Mouse (Mus musculus) MEL (cell line): Measurements from ENCODE around the gene 2010300C02Rik. TPM values are rescaled to one million over a fixed set of nuclear protein-coding genes. Genes with fewer than 3 reads are reported as not detected.

Experiments used
- DNase-seq: peaks from one replicate; pipeline ENCODE4 v3.0.0; 2011; ENCODE audit warnings: low read depth, low spot score
- H3K27ac ChIP-seq: 2 replicates; pipeline ENCODE4 v1.5.1; 2012; ENCODE audit warnings: low read depth, mild to moderate bottlenecking, control low read depth, low read length, moderate library complexity; ENCODE audit not compliant: control insufficient read depth
- H3K27me3 ChIP-seq, 2 experiments: fragments of 150-350 bp in 1 of 2; sonication (generic) in 1 of 2; 2 replicates each; pipeline ENCODE4 v1.6.1; 2012; ENCODE audit warnings: low read length in 2 of 2, mild to moderate bottlenecking in 2 of 2, improper control_type of control experiment in 1 of 2, moderate library complexity in 1 of 2; ENCODE audit not compliant: insufficient read depth in 2 of 2, control insufficient read depth in 1 of 2
- H3K36me3 ChIP-seq, 2 experiments: 2 replicates each; pipeline ENCODE4 v1.6.1; 2012 to 2014; ENCODE audit warnings: low read length in 2 of 2, improper control_type of control experiment in 1 of 2, inconsistent platforms in 1 of 2, mild to moderate bottlenecking in 1 of 2; ENCODE audit not compliant: insufficient read depth in 2 of 2, control insufficient read depth in 1 of 2
- H3K4me1 ChIP-seq, 2 experiments: fragments of 150-350 bp in 1 of 2; sonication (generic) in 1 of 2; 2 replicates each; pipeline ENCODE4 v1.6.1; 2012; ENCODE audit warnings: low read length in 2 of 2, improper control_type of control experiment in 1 of 2, mild to moderate bottlenecking in 1 of 2; ENCODE audit not compliant: insufficient read depth in 2 of 2, control insufficient read depth in 1 of 2
- H3K4me3 ChIP-seq, 2 experiments: fragments of 150-350 bp in 1 of 2; sonication (generic) in 1 of 2; 2 replicates each; pipeline ENCODE4 v1.5.1; 2012; ENCODE audit warnings: low read depth in 2 of 2, low read length in 2 of 2, mild to moderate bottlenecking in 2 of 2, moderate library complexity in 2 of 2, control low read depth in 1 of 2, improper control_type of control experiment in 1 of 2; ENCODE audit not compliant: control insufficient read depth in 1 of 2, insufficient read depth in 1 of 2
- H3K79me2 ChIP-seq: 2 replicates; pipeline ENCODE4 v1.6.1; 2012; ENCODE audit warnings: mild to moderate bottlenecking, low read length, moderate library complexity; ENCODE audit not compliant: control insufficient read depth, poor library complexity, insufficient read depth
- H3K9ac ChIP-seq: 2 replicates; pipeline ENCODE4 v1.6.1; 2012; ENCODE audit warnings: low read depth, mild to moderate bottlenecking, control low read depth, low read length, moderate library complexity; ENCODE audit not compliant: control insufficient read depth, poor library complexity, severe bottlenecking
- H3K9me3 ChIP-seq: fragments of 150-350 bp; sonication (generic); replicated peaks from 2 replicates; pipeline ENCODE4 v1.6.1; 2012; ENCODE audit warnings: mild to moderate bottlenecking, low read length, improper control_type of control experiment, moderate library complexity; ENCODE audit not compliant: insufficient read depth
- CHD1 ChIP-seq: IDR thresholded peaks from 2 replicates; pipeline ENCODE4 v1.6.1; 2012; ENCODE audit warnings: low read depth, mild to moderate bottlenecking, inconsistent platforms, low read length, improper control_type of control experiment
- CTCF ChIP-seq, 3 experiments: IDR thresholded peaks in 2 of 3; conservative IDR thresholded peaks in 1 of 3; 2 replicates each; pipeline ENCODE4 v1.5.1; 2011 to 2012; ENCODE audit warnings: low read length in 3 of 3, low read depth in 2 of 3, mild to moderate bottlenecking in 2 of 3, improper control_type of control experiment in 1 of 3, inconsistent platforms in 1 of 3, mixed read lengths in 1 of 3, moderate library complexity in 1 of 3; ENCODE audit not compliant: control insufficient read depth in 1 of 3, insufficient read depth in 1 of 3, poor library complexity in 1 of 3, severe bottlenecking in 1 of 3
- E2F4 ChIP-seq: IDR thresholded peaks from 2 replicates; pipeline ENCODE4 v1.6.1; 2011; ENCODE audit warnings: low read depth, low read length, improper control_type of control experiment, borderline replicate concordance
- ELF1 ChIP-seq: IDR thresholded peaks from 2 replicates; pipeline ENCODE4 v1.6.1; 2014; ENCODE audit warnings: low read depth, mild to moderate bottlenecking, inconsistent platforms, low read length, improper control_type of control experiment, moderate library complexity
- EP300 ChIP-seq, 2 experiments: IDR thresholded peaks; 2 replicates each; pipeline ENCODE4 v1.6.1; 2011; ENCODE audit warnings: improper control_type of control experiment in 2 of 2, low read length in 2 of 2, low read depth in 1 of 2, mild to moderate bottlenecking in 1 of 2
- HCFC1 ChIP-seq: IDR thresholded peaks from 2 replicates; pipeline ENCODE4 v1.6.1; 2012; ENCODE audit warnings: low read depth, mild to moderate bottlenecking, inconsistent platforms, low read length, improper control_type of control experiment, moderate library complexity
- MAFK ChIP-seq: IDR thresholded peaks from 2 replicates; pipeline ENCODE4 v1.6.1; 2011; ENCODE audit warnings: low read depth, mild to moderate bottlenecking, low read length, improper control_type of control experiment, borderline replicate concordance
- MAX ChIP-seq: IDR thresholded peaks from 2 replicates; pipeline ENCODE4 v1.6.1; 2011; ENCODE audit warnings: low read length, improper control_type of control experiment
- MAZ ChIP-seq: IDR thresholded peaks from 2 replicates; pipeline ENCODE4 v1.6.1; 2012; ENCODE audit warnings: low read depth, mild to moderate bottlenecking, inconsistent platforms, low read length, improper control_type of control experiment
- MXI1 ChIP-seq: IDR thresholded peaks from 2 replicates; pipeline ENCODE4 v1.6.1; 2011; ENCODE audit warnings: mild to moderate bottlenecking, low read depth, low read length, improper control_type of control experiment
- MYB ChIP-seq: IDR thresholded peaks from 2 replicates; pipeline ENCODE4 v1.6.1; 2011; ENCODE audit warnings: mild to moderate bottlenecking, low read depth, low read length, improper control_type of control experiment
- NELFE ChIP-seq: IDR thresholded peaks from 2 replicates; pipeline ENCODE4 v1.6.1; 2011; ENCODE audit warnings: low read depth, low read length, improper control_type of control experiment
- POLR2A ChIP-seq, 2 experiments: IDR thresholded peaks; 2 replicates each; pipeline ENCODE4 v1.6.1; 2011 to 2012; ENCODE audit warnings: low read length in 2 of 2, mild to moderate bottlenecking in 2 of 2, control low read depth in 1 of 2, improper control_type of control experiment in 1 of 2, low read depth in 1 of 2, moderate library complexity in 1 of 2; ENCODE audit not compliant: control insufficient read depth in 1 of 2, insufficient read depth in 1 of 2, poor library complexity in 1 of 2
- POLR2AphosphoS2 ChIP-seq: IDR thresholded peaks from 2 replicates; pipeline ENCODE4 v1.6.1; 2011; ENCODE audit warnings: low read length, improper control_type of control experiment
- POLR2AphosphoS5 ChIP-seq: IDR thresholded peaks from 2 replicates; pipeline ENCODE4 v1.6.1; 2012; ENCODE audit warnings: low read depth, borderline replicate concordance, mild to moderate bottlenecking, inconsistent platforms, low read length, moderate library complexity, mixed read lengths
- RCOR1 ChIP-seq: IDR thresholded peaks from 2 replicates; pipeline ENCODE4 v1.6.1; 2012; ENCODE audit warnings: low read depth, mild to moderate bottlenecking, inconsistent platforms, low read length, improper control_type of control experiment
- SMC3 ChIP-seq: IDR thresholded peaks from 2 replicates; pipeline ENCODE4 v1.6.1; 2011; ENCODE audit warnings: low read depth, low read length, improper control_type of control experiment
- TCF12 ChIP-seq: IDR thresholded peaks from 2 replicates; pipeline ENCODE4 v1.6.1; 2014; ENCODE audit warnings: low read depth, mild to moderate bottlenecking, inconsistent platforms, low read length, improper control_type of control experiment, moderate library complexity
- UBTF ChIP-seq: IDR thresholded peaks from 2 replicates; pipeline ENCODE4 v1.6.1; 2012; ENCODE audit warnings: low read depth, mild to moderate bottlenecking, inconsistent platforms, low read length, improper control_type of control experiment, moderate library complexity, borderline replicate concordance; ENCODE audit not compliant: insufficient read depth
- USF2 ChIP-seq, 2 experiments: IDR thresholded peaks; 2 replicates each; pipeline ENCODE4 v1.6.1; 2011 to 2012; ENCODE audit warnings: improper control_type of control experiment in 2 of 2, low read length in 2 of 2, borderline replicate concordance in 1 of 2, inconsistent platforms in 1 of 2, low read depth in 1 of 2, mild to moderate bottlenecking in 1 of 2; ENCODE audit not compliant: insufficient read depth in 1 of 2
- ZC3H11A ChIP-seq: IDR thresholded peaks from 2 replicates; pipeline ENCODE4 v1.6.1; 2012; ENCODE audit warnings: low read depth, mild to moderate bottlenecking, inconsistent platforms, low read length, improper control_type of control experiment
- ZNF384 ChIP-seq: IDR thresholded peaks from 2 replicates; pipeline ENCODE4 v1.6.1; 2012; ENCODE audit warnings: low read depth, mild to moderate bottlenecking, inconsistent platforms, low read length, improper control_type of control experiment
- polyA plus RNA-seq, 2 experiments: library from polyadenylated mRNA; stranded (reverse) in 1 of 2; unstranded in 1 of 2; fragments of >175 nt in 1 of 2; fragments of >200 nt in 1 of 2; gene quantifications; 2 replicates each; pipeline versions ENCODE4 v1.2.1 to v1.2.4; 2012; ENCODE audit warnings: low replicate concordance in 2 of 2, low read depth in 1 of 2; ENCODE audit not compliant: insufficient read length in 2 of 2, insufficient read depth in 1 of 2, missing spikeins in 1 of 2
- total RNA-seq: library from RNA; depleted of rRNA; stranded (reverse); fragments of 300-350 nt; gene quantifications from 2 replicates; pipeline ENCODE4 v1.2.3, GENCODE M21; 2012

Gene 2010300C02Rik
- total and polyA plus RNA-seq, 3 experiments = not detected

DNA sequence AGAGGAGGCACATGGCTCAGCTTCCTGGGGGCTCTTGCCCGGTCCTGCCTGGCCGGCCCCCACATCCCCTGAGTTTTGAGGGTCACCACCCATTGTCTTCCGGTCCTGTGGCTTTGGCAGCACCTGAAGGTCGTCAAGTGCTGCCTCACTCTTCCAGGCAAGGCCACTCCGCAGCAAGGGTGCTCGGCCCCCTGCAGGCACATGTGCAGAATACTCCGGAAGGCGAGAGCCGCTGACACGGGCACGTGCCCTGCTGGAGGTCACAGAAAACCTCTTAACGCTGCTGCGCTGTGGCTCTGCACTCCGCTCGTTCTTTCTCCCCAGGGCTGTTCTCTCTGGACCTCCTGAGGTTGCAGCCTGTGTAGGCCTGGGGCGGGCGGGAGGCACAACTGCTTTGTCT lies 95.7 kb downstream of the 2010300C02Rik start:
- Histone ChIP-seq H3K27ac (no peak overlapping the region), H3K79me2 (no peaks in the 10 kb centered on the region), H3K9me3 (no peaks in the 10 kb centered on the region), H3K27me3 (peaks cover 0 to 3% of the 10 kb centered on the region in 2 experiments; a peak in 3 of 4 replicates), H3K4me1 (no peaks in the 10 kb centered on the region), H3K4me3 (no peak overlapping the region), H3K36me3 (no peaks in the 10 kb centered on the region), H3K9ac (no peak overlapping the region)
- no peak for TF ChIP-seq USF2 (IDR thresholded peaks at IDR 0.05; ENCODE audit: borderline replicate concordance in 1 of 2, insufficient read depth in 1 of 2, low read depth in 1 of 2, low read length in 2 of 2)
- no peak for TF ChIP-seq MYB
- no peak for TF ChIP-seq CHD1
- no peak for TF ChIP-seq ZNF384
- TF ChIP-seq RCOR1 = no peak
- TF ChIP-seq MAFK = no peak
- TF ChIP-seq EP300 (IDR thresholded peaks at IDR 0.05; ENCODE audit: low read depth in 1 of 2, low read length in 2 of 2) = no peak
- no peak for TF ChIP-seq UBTF
- TF ChIP-seq HCFC1 = no peak
- no peak for TF ChIP-seq ELF1
- TF ChIP-seq NELFE = no peak
- no peak for TF ChIP-seq POLR2AphosphoS2
- TF ChIP-seq POLR2AphosphoS5 = no peak
- DNase-seq = no peak

GRCm38 (mm10) chr1:37622049-37622448 lies 97.8 kb downstream of the 2010300C02Rik start:
- no peak for DNase-seq
- H3K27ac ChIP-seq = no peak overlapping the region
- H3K36me3 ChIP-seq = no peaks in the 10 kb centered on the region
- no peaks in the 10 kb centered on the region for H3K9me3 ChIP-seq
- no peaks in the 10 kb centered on the region for H3K79me2 ChIP-seq
- no peaks in the 10 kb centered on the region for H3K4me1 ChIP-seq
- no peak overlapping the region for H3K4me3 ChIP-seq
- H3K9ac ChIP-seq = no peak overlapping the region
- TF ChIP-seq MAX = no peak
- TF ChIP-seq RCOR1 = no peak
- TF ChIP-seq TCF12 = no peak
- no peak for TF ChIP-seq MAFK
- no peak for TF ChIP-seq E2F4
- no peak for TF ChIP-seq ZC3H11A
- TF ChIP-seq SMC3 = no peak
- TF ChIP-seq MXI1 = no peak
- TF ChIP-seq CTCF (IDR thresholded peaks at IDR 0.05 in 2 of 3, conservative IDR thresholded peaks at IDR 0.05 in 1 of 3; ENCODE audit: control insufficient read depth in 1 of 3, insufficient read depth in 1 of 3, low read depth in 2 of 3, low read length in 3 of 3, poor library complexity in 1 of 3, severe bottlenecking in 1 of 3) = no peak
- TF ChIP-seq POLR2A (IDR thresholded peaks at IDR 0.05; ENCODE audit: control insufficient read depth in 1 of 2, insufficient read depth in 1 of 2, low read depth in 1 of 2, low read length in 2 of 2, poor library complexity in 1 of 2) = no peak
- TF ChIP-seq MAZ = no peak
- H3K27me3 ChIP-seq = peaks cover 0 to 4% of the 10 kb centered on the region in 2 experiments; a peak in 3 of 4 replicates
